Mouse (Mus musculus): Measurements from ENCODE around the gene Rpl36a-ps1.

Gene Rpl36a-ps1

GRCm38 (mm10) chr14:98951626-98952290, 42.4 kb downstream of the Rpl36a-ps1 start:
- DNase-seq (ENCODE audit: low spot score): no peak
